Mouse (Mus musculus) midbrain, embryonic 13.5 days (tissue): ENCODE measurements around the gene Olfr279. TPM values are rescaled to one million over a fixed set of nuclear protein-coding genes. Genes with fewer than 3 reads are reported as not detected.

Source experiments
- ATAC-seq: fragments of 200-750 bp; cut with Nextera tagmentation; 2 replicates; pipeline ENCODE4 v1.8.0; 2017; ENCODE audit warnings: mild to moderate bottlenecking, moderate TSS enrichment, moderate library complexity
- H3K27ac ChIP-seq: fragments of 300-500 bp; sonication (generic); 2 replicates; pipeline ENCODE4 v1.5.1; 2015; ENCODE audit warnings: inconsistent platforms, mild to moderate bottlenecking, moderate library complexity
- H3K27me3 ChIP-seq: fragments of 300-500 bp; sonication (generic); 2 replicates; pipeline ENCODE4 v1.6.1; 2015; ENCODE audit warnings: mild to moderate bottlenecking, inconsistent platforms
- H3K36me3 ChIP-seq: fragments of 300-500 bp; sonication (generic); 2 replicates; pipeline ENCODE4 v1.6.1; 2015; ENCODE audit warnings: mild to moderate bottlenecking, inconsistent platforms
- H3K4me1 ChIP-seq: fragments of 300-500 bp; sonication (generic); replicated peaks from 2 replicates; pipeline ENCODE4 v1.6.1; 2015; ENCODE audit warnings: inconsistent platforms
- H3K4me2 ChIP-seq: fragments of 300-500 bp; sonication (generic); replicated peaks from 2 replicates; pipeline ENCODE4 v1.6.1; 2015; ENCODE audit warnings: moderate library complexity, mild to moderate bottlenecking, inconsistent platforms
- H3K4me3 ChIP-seq: fragments of 300-500 bp; sonication (generic); replicated peaks from 2 replicates; pipeline ENCODE4 v1.5.1; 2015; ENCODE audit warnings: mild to moderate bottlenecking, inconsistent platforms
- H3K9ac ChIP-seq: fragments of 300-500 bp; sonication (generic); replicated peaks from 2 replicates; pipeline ENCODE4 v1.6.1; 2015; ENCODE audit warnings: mild to moderate bottlenecking, inconsistent platforms
- H3K9me3 ChIP-seq: fragments of 300-500 bp; sonication (generic); 2 replicates; pipeline ENCODE4 v1.6.1; 2016; ENCODE audit warnings: mild to moderate bottlenecking, inconsistent platforms
- WGBS: fragments of 180-500 bp; shearing (Covaris S2); methylation state at CpG from one replicate; pipeline ENCODE4 v1.1.7; 2015; 5-methylcytosine and 5-hydroxymethylcytosine counted together
- polyA plus RNA-seq: library from polyadenylated mRNA; unstranded; fragments of >200 nt; fragmentation: Nextera tagmentation; extraction: Ambion mirVana; gene quantifications from 2 replicates; pipeline ENCODE4 v1.2.1, GENCODE M21; 2015

The Olfr279 gene
- polyA plus RNA-seq, result not detected in 2 replicates

- Histone ChIP-seq H3K4me2 (no peak within 1 kb of the TSS), H3K4me3 (no peak within 1 kb of the TSS), H3K27ac (no peak within 1 kb of the TSS), H3K4me1 (no peaks in the 10 kb centered on the region), H3K36me3 (no peaks in the 10 kb centered on the region), H3K27me3 (no peaks in the 10 kb centered on the region), H3K9ac (no peak within 1 kb of the TSS), H3K9me3 (0 out of 2 replicates have a peak, but pooled peaks cover 3% of the 10 kb centered on the region)
- no peak for ATAC-seq
- WGBS, result 75% methylated on average over 4 of the region's 4 CpGs
Observed at GRCm38 (mm10) chr15:98492102-98492501, at the start of gene Olfr279. TSS of gene Olfr279 (plus strand) at chr15:98492402.

GRCm38 (mm10) chr15:98444561-98444960, 47.6 kb upstream of the Olfr279 start:
- no peak overlapping the region for H3K9ac ChIP-seq
- H3K4me1 ChIP-seq, result no peaks in the 10 kb centered on the region
- no peak overlapping the region for H3K27ac ChIP-seq
- H3K36me3 ChIP-seq, result no peaks in the 10 kb centered on the region
- ATAC-seq, result no peak
- no peak overlapping the region for H3K4me3 ChIP-seq
- no peaks in the 10 kb centered on the region for H3K27me3 ChIP-seq
- WGBS, result 89% methylated on average over 3 of the region's 3 CpGs
- no peak overlapping the region for H3K4me2 ChIP-seq
- no peaks in the 10 kb centered on the region for H3K9me3 ChIP-seq

DNA sequence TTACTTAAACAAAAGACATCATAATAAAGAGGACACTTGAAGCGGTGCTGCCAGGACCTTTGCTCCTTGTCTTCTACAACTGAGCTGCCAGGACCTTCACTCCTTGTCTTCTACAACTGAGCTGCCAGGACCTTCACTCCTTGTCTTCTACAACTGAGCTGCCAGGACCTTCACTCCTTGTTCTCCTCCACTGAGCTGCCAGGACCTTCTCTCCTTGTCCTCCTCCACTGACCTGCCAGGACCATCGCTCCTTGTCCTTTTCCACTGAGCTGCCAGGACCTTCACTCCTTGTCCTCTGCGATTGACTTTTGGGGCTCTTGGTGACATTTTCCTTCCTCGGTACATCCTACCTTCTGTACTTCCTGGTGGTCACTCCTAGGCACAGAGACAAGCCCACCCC, 43.7 kb upstream of the Olfr279 start:
- H3K9ac ChIP-seq, result no peak overlapping the region
- H3K4me3 ChIP-seq, result no peak overlapping the region
- no peak for ATAC-seq
- H3K4me1 ChIP-seq, result no peaks in the 10 kb centered on the region
- H3K27ac ChIP-seq, result no peak overlapping the region
- no peak overlapping the region for H3K4me2 ChIP-seq
- no peaks in the 10 kb centered on the region for H3K9me3 ChIP-seq
- H3K36me3 ChIP-seq, result no peaks in the 10 kb centered on the region
- H3K27me3 ChIP-seq, result no peaks in the 10 kb centered on the region
- 62% methylated on average over 4 of the region's 4 CpGs for WGBS

- Histone ChIP-seq H3K9me3 (no peaks in the 10 kb centered on the region), H3K4me3 (no peak within 1 kb of the TSS), H3K4me2 (no peak within 1 kb of the TSS), H3K27me3 (no peaks in the 10 kb centered on the region), H3K4me1 (no peaks in the 10 kb centered on the region), H3K36me3 (no peaks in the 10 kb centered on the region), H3K9ac (no peak within 1 kb of the TSS), H3K27ac (no peak within 1 kb of the TSS)
- 88% methylated on average over 7 of the region's 7 CpGs for WGBS
- ATAC-seq, result no peak
Observed at GRCm38 (mm10) chr15:98452288-98452687, 39.9 kb upstream of the Olfr279 start, which contains the start of gene Olfr281. TSS of gene Olfr281 (plus strand) at chr15:98452588.

- no peak within 1 kb of the TSS for H3K9ac ChIP-seq
- no peak for ATAC-seq
- no peak within 1 kb of the TSS for H3K4me3 ChIP-seq
- no peaks in the 10 kb centered on the region for H3K4me1 ChIP-seq
- no peak within 1 kb of the TSS for H3K27ac ChIP-seq
- H3K9me3 ChIP-seq, result 0 out of 2 replicates have a peak, but pooled peaks cover 2% of the 10 kb centered on the region
- no peaks in the 10 kb centered on the region for H3K36me3 ChIP-seq
- no peak within 1 kb of the TSS for H3K4me2 ChIP-seq
- 88% methylated on average over 4 of the region's 4 CpGs for WGBS
- H3K27me3 ChIP-seq, result no peaks in the 10 kb centered on the region
Observed at GRCm38 (mm10) chr15:98469596-98469995, 22.6 kb upstream of the Olfr279 start, which contains the start of gene OR5BS1P. TSS of gene OR5BS1P (plus strand) at chr15:98469896.

GRCm38 (mm10) chr15:98471539-98471938, 20.7 kb upstream of the Olfr279 start:
- H3K27ac ChIP-seq, result no peak overlapping the region
- H3K9ac ChIP-seq, result no peak overlapping the region
- no peaks in the 10 kb centered on the region for H3K4me1 ChIP-seq
- 0 out of 2 replicates have a peak, but pooled peaks cover 2% of the 10 kb centered on the region for H3K9me3 ChIP-seq
- no peaks in the 10 kb centered on the region for H3K36me3 ChIP-seq
- no peaks in the 10 kb centered on the region for H3K27me3 ChIP-seq
- 92% methylated on average over 13 of the region's 13 CpGs for WGBS
- H3K4me2 ChIP-seq, result no peak overlapping the region
- H3K4me3 ChIP-seq, result no peak overlapping the region
- no peak for ATAC-seq

DNA sequence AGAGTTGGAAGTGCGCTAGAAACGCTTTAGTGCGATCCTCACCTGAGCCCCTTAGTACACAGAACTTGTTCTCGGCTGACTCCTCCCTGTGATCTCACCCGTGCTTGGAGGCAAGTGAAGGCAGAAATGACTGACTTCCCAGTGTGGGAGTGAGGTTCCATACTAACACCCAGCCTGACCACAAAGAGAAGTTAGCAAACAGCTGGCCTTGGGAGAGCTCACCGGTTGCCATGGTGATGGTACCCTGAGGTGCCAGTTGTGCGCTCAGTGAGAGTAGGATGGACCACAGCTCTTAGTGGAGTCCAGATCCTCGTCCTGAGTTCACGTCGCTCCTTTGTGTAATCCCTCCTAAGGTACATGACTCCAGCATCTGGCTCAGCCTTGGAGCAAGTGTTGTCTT, 17.2 kb upstream of the Olfr279 start:
- Histone ChIP-seq H3K4me3 (no peak overlapping the region), H3K9me3 (no peaks in the 10 kb centered on the region), H3K4me2 (no peak overlapping the region), H3K36me3 (no peaks in the 10 kb centered on the region), H3K4me1 (no peaks in the 10 kb centered on the region), H3K27me3 (no peaks in the 10 kb centered on the region), H3K9ac (no peak overlapping the region), H3K27ac (no peak overlapping the region)
- no peak for ATAC-seq
- WGBS, result 77% methylated on average over 10 of the region's 10 CpGs

- 53% methylated on average over 10 of the region's 10 CpGs for WGBS
- Histone ChIP-seq H3K4me1 (no peaks in the 10 kb centered on the region), H3K4me3 (no peak overlapping the region), H3K9me3 (no peaks in the 10 kb centered on the region), H3K36me3 (no peaks in the 10 kb centered on the region), H3K27me3 (no peaks in the 10 kb centered on the region), H3K4me2 (no peak overlapping the region), H3K27ac (no peak overlapping the region), H3K9ac (no peak overlapping the region)
- ATAC-seq, result no peak
Observed at GRCm38 (mm10) chr15:98475382-98475781, 16.8 kb upstream of the Olfr279 start.

DNA sequence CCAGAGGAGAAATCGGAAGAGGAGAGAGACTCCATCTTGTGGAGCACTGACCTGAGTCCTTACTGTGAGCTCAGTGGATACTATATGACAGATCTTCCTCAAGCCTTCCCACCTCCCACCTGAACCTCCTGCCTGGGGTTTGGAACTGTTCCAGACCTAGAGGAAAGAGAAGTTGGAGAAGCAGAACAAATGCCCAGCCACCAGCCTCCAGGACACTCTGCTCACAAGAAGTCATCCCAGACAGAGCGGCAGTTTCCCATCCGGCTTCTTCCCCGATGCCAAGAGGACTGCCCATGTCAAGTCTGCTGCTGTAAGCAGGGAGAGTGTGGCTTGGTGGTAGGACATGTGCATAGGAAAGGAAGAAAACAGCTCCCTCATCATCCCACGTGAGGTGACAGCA, 15.9 kb upstream of the Olfr279 start:
- Histone ChIP-seq H3K9ac (no peak overlapping the region), H3K27me3 (no peaks in the 10 kb centered on the region), H3K9me3 (no peaks in the 10 kb centered on the region), H3K4me1 (no peaks in the 10 kb centered on the region), H3K27ac (no peak overlapping the region), H3K4me2 (no peak overlapping the region), H3K36me3 (no peaks in the 10 kb centered on the region), H3K4me3 (no peak overlapping the region)
- no peak for ATAC-seq
- WGBS, result 79% methylated on average over 5 of the region's 5 CpGs

DNA sequence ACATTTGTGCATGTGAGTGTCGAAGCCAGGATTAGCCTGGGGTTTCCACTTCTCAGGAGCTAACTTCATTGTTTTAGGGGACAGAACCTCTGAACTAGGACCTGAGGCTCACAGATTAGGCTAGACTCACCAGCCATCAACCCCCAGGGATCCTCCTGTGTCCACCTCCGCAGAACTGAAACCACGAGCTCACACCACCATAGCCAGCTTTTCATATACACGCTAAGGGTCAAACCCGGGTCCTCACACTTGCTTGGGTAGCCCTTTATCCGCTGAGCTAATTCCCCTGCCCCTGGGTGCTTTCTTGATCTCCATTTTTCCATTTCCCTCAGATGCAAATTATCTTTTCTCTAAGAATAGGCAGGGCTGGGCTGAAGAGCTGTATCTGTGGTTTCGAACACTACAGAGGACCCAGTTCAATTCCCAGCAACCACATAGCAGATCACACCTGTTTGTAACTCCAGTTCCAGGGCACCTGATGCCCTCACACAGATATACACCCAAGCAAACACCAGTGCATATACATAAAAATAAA, 12.6 kb upstream of the Olfr279 start:
- Histone ChIP-seq H3K9me3 (no peaks in the 10 kb centered on the region), H3K36me3 (no peaks in the 10 kb centered on the region), H3K9ac (no peak overlapping the region), H3K4me1 (no peaks in the 10 kb centered on the region), H3K27ac (no peak overlapping the region), H3K4me3 (no peak overlapping the region), H3K27me3 (no peaks in the 10 kb centered on the region), H3K4me2 (no peak overlapping the region)
- 66% methylated on average over 7 of the region's 7 CpGs for WGBS
- no peak for ATAC-seq

GRCm38 (mm10) chr15:98482701-98483100, 9.5 kb upstream of the Olfr279 start, which contains the start of gene Lalba:
TSS of gene Lalba (minus strand) at chr15:98482721.
- 68% methylated on average over 3 of the region's 3 CpGs for WGBS
- Histone ChIP-seq H3K4me2 (no peak within 1 kb of the TSS), H3K9me3 (no peaks in the 10 kb centered on the region), H3K36me3 (no peaks in the 10 kb centered on the region), H3K4me1 (no peaks in the 10 kb centered on the region), H3K27me3 (no peaks in the 10 kb centered on the region), H3K4me3 (no peak within 1 kb of the TSS), H3K9ac (no peak within 1 kb of the TSS), H3K27ac (no peak within 1 kb of the TSS)
- ATAC-seq, result no peak

DNA sequence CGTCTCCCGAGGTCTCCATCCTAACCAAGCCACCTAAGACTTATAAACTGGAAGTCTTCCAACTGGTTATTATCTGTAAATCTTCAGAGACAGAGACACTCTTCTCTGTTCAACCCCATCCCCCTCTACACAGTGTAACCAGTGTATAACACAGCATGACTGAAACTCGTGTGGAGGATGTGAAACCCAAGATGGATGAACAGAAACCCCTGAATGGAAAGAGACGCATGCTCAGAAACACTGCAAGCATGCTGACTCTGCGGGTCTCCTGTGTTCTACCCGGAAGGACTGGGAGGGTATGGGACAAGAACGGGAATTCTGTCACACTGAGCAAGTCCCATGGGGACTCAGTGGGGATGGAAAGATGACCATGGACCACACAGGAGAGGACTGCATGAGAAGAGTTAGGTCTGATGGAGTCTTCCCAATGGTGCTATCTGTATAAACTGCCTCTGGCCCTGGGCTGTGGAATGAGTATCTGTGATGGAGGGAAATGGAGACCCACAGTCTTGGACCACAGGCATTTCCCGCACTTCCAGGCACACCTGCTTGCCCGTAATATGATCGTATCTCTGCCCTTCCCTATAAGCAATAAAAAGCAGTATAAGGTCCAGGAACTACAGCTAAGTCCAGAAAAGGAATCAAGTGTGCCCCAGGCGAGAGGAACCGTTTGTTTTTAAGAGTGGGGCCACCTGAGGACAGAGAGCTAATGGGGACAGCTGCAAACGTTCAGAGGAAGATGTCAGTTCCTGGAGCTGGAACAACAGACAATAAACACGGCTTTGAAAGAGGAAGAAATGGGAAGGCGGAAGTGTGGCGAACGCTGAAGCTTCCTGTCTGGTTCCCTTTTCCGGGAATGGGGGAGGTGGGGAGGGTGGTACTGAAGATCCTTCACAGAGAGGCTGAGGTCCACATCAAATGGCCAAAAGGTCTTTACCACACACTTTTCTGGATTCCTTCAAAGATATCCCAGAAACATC, 8.0 kb upstream of the Olfr279 start:
- ATAC-seq, result no peak
- WGBS, result 83% methylated on average over 18 of the region's 18 CpGs
- H3K27me3 ChIP-seq, result no peaks in the 10 kb centered on the region
- H3K9ac ChIP-seq, result no peak overlapping the region
- H3K9me3 ChIP-seq, result 0 out of 2 replicates have a peak, but pooled peaks cover 3% of the 10 kb centered on the region
- H3K4me1 ChIP-seq, result no peaks in the 10 kb centered on the region
- H3K36me3 ChIP-seq, result no peaks in the 10 kb centered on the region
- no peak overlapping the region for H3K4me2 ChIP-seq
- H3K4me3 ChIP-seq, result no peak overlapping the region
- H3K27ac ChIP-seq, result no peak overlapping the region
